Mouse (Mus musculus): ENCODE data around the gene Sox6.

DNA sequence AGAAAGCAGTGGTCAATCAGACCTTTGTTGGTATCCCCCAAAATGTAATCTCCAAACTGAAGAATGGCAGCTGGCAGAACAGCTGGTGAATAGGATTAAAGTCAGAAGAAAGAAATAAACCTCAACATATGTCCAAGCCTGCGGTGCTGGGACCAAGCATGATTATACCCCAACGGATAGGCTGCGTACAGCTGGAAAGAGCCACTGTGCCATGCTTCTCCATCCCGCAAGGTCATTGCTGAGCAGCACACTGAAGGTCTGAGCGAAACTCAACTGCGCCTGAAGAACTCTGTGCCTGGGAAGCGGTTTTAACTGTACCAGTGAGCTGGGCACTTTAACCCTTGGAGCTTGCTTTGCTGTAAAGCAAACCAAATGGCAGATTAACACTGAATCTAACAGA, 291.1 kb downstream of the Sox6 start:
- TF ChIP-seq CTCF (IDR thresholded peaks at IDR 0.05; ENCODE audit: extremely low read depth, insufficient read depth, insufficient read length, insufficient replicate concordance) (no peak), POLR2A (IDR thresholded peaks at IDR 0.05; ENCODE audit: low read depth, low read length) (no peak)
